Mouse (Mus musculus): Measurements from ENCODE around the gene Defb20.

DNA sequence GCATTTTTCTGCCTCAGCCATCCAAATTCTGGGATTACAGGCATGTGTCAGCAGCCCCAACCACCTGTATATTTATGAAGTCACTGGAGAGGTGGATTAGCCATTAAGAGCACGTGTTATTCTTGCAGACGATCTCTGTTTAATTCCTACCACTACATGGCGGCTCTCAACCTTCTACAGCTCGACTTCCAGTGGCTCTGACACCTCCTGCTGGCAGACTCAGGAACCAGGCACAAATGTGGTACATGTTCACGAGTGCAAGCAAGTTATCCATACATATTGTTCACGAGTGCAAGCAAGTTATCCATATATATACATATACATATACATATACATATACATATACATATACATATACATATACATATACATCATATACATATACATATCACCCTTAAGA, 16.3 kb downstream of the Defb20 start:
- TF ChIP-seq ZNF384 (IDR thresholded peaks at IDR 0.05; ENCODE audit: low read depth, low read length), result no peak
- TF ChIP-seq HCFC1 (IDR thresholded peaks at IDR 0.05; ENCODE audit: borderline replicate concordance, insufficient read depth, low read length), result no peak
- no peak for TF ChIP-seq MAFK (IDR thresholded peaks at IDR 0.05; ENCODE audit: insufficient read depth, low read depth, low read length)

Data from ES-E14 (cell line).